Mouse (Mus musculus): ENCODE measurements around the gene Hs1bp3.

The Hs1bp3 gene

GRCm38 (mm10) chr12:8334261-8334660 is 21.0 kb downstream of the Hs1bp3 start:
- DNase-seq (ENCODE audit: low read depth, low spot score): no peak

GRCm38 (mm10) chr12:8335503-8335902 is 22.3 kb downstream of the Hs1bp3 start:
- no peak for DNase-seq (ENCODE audit: low read depth, low spot score)

DNA sequence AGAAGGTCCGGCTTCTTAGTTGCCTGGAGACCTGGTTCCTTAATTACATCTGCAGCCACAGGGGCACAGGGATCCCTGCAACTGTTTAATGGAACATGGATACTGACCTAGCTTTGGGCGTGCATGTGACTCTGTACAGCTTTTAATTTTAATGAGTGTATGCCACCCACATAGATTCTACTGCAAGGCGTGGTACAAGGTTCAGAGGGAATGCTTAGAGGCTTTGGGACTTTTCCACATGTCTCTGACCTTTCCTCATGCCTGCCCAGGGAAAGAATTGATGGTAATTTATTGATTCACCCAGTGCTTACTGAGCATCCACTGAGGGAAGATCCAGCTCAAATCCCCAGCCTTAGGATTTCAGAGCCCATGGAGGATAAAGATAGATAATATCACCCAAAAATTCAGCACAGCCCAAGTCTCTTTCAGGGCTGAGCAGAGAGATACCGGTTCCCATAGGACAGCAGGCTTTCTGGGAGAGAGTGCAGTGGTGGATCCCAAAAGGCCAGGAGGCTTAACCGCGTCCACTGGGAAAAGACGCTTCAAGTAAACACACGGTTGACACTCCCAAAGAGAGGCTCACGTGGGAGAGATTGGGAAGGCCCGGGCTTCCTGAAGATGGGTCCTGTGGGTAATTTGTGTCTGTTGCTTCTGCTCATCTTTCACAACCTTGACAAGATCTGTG is 23.5 kb downstream of the Hs1bp3 start:
- DNase-seq (ENCODE audit: low read depth, low spot score): no peak

DNA sequence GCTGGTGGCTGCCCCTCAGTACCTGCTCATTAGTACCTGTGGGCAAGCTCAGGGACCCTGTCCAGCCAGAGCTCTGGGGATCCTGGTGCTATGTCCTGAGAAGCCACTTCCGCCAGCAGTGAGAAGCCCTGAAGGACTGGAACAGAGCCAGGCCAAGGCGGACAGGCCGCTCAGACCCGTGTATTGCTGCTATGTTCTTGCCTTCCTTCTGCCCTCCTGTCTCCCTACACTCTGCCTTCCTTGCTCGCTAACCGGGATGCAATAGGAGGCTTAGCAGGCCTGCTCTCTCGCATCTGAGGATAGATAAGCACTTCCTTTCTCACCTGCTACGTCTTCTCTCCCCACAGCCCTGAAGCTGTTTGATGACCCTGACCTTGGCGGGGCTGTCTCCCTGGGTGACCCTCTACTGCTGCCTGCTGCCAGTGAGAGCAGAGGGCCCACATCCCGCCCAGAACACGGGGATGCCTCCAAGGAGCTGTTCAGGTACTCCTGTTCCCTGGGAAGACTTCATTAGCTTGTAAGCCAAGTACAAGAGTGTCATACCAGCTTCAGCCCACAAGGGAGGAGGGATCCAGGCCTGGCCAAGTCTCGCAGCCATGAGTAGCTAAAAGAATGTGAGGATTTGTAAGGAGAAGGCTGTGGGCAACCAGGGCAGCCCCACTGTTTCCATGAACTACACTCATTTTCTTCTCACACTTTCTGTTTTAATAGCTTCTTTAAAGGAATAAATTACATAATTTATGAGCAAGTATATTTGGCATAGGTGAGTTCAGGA is 24.2 kb downstream of the Hs1bp3 start:
- DNase-seq (ENCODE audit: low read depth, low spot score): no peak

- no peak for DNase-seq (ENCODE audit: low read depth, low spot score)
Measured at GRCm38 (mm10) chr12:8338491-8338890, 25.3 kb downstream of the Hs1bp3 start.

DNA sequence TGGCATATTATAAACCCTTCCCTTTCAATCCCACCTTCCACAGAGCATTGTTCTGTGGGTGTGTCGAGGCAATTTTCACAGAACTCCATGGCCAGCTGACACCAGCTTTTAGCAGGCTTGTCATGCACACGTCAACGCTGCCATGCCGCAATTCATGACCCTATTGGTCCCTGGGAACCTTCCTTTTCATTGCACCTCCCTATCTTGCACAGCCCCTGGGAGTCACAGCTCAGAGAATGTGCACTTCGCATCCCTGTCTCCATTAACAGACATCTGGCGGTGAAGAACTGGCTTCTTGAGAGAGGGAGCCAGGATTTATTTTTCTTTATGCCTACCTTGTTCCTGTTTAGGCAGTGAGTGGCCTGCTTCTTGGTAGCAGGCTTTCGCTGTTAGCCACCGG is 25.7 kb downstream of the Hs1bp3 start:
- no peak for DNase-seq (ENCODE audit: low read depth, low spot score)

GRCm38 (mm10) chr12:8339591-8340319 is 26.5 kb downstream of the Hs1bp3 start:
- DNase-seq (ENCODE audit: low read depth, low spot score): no peak

GRCm38 (mm10) chr12:8341008-8341407 is 27.8 kb downstream of the Hs1bp3 start:
- DNase-seq (ENCODE audit: low read depth, low spot score): no peak

- no peak for DNase-seq (ENCODE audit: low read depth, low spot score)
Measured at GRCm38 (mm10) chr12:8343381-8343780, 30.1 kb downstream of the Hs1bp3 start.

- no peak for DNase-seq (ENCODE audit: low read depth, low spot score)
Measured at GRCm38 (mm10) chr12:8344897-8345296, 31.7 kb downstream of the Hs1bp3 start.

DNA sequence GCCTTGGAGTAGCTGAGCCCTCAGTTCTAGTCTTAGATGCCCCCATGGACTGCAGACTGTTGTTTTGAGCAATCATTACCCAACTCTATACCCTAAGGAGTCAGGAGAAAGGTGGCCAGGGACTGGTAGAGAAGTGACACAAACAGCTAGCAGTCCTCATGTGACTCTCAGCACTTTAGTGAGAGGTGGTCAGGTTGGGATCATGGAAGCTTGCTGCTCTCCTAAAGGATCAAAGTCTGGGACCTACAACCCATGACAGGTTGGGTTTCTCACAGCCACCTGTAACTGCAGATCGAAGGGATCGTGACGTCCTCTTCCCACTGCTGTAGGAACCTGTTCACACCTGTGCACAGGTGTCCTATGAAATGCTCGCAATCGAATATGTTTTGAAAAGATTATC is 32.3 kb downstream of the Hs1bp3 start:
- no peak for DNase-seq (ENCODE audit: low read depth, low spot score)

- DNase-seq (ENCODE audit: low read depth, low spot score): no peak
Measured at GRCm38 (mm10) chr12:8347746-8348462, 34.7 kb downstream of the Hs1bp3 start.

GRCm38 (mm10) chr12:8348733-8349513 is 35.7 kb downstream of the Hs1bp3 start:
- DNase-seq (ENCODE audit: low read depth, low spot score): no peak

DNA sequence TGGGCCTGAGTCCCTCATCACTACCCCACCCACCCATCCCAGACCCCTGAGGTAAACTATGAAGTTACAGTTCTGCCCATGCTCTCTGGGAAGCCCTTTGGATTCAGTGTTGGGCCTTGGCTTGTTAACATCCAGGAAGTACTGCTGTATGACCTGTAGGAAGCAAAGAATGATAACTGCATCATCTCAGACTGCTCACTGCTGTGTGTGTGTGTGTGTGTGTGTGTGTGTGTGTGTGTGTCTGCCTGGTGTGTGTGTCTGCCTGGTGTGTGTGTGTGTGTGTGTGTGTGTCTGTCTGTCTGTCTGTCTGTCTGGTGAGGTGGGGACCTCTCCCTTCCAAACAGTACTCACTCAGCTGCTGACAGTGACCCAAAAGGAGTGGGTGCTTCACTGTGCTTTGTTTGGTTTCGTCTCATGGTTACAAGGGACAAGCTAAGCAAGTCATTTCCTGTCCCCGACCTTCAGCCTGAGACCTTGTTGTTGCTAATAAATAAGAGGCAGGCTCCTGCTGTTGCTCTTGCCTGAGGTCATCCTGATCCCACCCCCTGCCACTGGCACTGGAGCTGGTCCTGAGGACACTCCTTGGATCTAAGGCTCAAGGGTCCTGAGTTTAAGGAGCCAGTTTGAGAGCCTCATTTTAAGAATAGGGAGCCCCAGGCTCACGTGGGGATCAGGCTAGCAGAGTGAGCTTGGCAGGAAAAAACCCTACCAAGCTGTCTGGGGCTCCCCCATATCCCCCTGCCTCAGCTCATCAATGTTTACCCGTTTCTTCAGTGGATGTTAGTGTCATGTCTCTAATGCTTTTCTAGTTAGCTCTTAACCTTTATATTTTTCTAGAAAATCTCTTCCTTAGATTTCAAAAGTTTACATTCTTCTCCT is 38.0 kb downstream of the Hs1bp3 start:
- DNase-seq (ENCODE audit: low read depth, low spot score): no peak

DNA sequence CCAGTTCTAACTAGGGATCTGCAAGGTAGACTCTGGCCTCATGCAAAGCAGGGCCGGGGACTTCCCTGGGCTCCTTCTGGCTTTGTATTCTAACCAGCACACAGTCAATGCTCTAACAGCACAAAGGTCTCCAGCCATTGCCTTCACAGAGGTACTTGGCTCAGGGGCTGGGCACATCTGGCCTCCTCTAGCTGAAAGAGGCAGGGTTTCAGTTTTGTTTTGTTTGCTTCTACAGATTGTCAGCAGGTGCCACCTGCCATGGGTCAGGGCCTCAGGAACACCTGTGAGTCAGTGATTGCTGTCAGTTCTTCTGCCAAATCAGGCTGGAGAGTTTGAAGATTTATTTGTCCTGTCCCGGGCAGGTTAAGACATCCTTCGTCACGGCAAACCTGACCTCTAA is 39.8 kb downstream of the Hs1bp3 start:
- DNase-seq (ENCODE audit: low read depth, low spot score): no peak

DNA sequence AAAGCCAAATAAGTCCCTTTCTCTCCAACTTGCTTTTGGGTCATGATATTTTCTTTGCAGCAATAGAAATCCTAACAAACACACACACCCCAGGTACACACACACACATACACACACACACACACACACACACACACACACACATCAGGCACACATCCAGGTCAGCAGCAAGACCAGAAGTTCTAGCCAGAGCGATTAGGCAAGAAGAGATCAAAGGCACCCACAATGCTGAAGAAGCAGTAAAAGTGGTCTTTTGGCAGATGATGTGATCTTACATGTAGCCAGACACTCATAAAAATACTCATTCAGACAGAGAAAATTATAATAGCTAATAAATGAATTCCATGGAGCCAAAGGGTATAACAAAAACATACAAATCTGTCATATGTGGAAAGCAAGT is 41.0 kb downstream of the Hs1bp3 start:
- no peak for DNase-seq (ENCODE audit: low read depth, low spot score)

GRCm38 (mm10) chr12:8355011-8355410 is 41.8 kb downstream of the Hs1bp3 start:
- DNase-seq (ENCODE audit: low read depth, low spot score): no peak

DNA sequence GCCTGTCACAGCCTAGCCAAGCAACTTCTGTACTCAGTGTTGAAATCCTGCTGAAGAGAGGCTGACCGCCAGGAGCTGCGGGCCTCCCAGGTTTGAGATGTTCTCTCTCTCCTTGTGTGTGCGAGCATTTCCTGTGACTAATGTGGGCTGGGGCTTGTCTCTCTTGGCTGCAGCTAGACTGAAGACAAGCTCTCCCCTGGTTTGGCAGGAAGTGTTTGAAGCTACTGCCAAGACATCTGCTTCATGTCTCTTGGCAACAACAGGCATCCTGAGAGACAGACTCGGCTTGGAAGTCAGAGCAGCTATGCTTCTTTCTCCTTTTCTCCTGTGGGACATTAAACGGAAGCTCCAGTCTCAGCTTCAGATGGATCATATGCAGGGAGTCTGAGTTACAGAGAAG is 44.2 kb downstream of the Hs1bp3 start:
- DNase-seq (ENCODE audit: low read depth, low spot score): no peak

DNA sequence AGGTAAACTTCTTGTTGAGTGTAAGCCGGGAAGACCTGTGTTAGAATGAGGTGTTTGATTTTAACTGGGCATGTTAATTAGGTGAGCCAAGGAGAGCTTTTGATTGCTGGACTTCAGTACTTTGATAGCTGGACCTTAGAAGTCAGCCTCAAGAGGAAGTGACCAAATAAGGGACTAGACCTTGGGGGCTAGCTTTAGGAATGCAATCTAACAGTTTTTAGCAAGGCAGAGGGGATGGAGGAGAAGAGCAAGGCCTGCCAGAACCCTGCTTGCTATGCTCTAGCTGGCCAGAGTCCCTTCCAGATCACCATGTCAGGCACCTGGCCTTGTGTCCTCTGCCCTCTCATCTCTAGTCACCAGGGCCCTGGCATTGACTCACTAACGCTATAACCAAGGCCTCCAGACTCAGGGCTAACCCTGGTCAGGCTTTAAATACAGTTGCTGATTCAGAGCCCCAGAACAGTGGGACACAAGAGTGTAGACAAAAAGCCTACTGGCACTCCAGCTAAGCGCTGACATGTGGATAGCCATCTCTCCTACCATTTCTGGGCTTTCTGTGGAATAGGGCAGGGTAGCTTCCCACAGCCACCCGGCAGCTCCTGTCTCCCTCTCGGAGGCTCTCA is 45.2 kb downstream of the Hs1bp3 start:
- no peak for DNase-seq (ENCODE audit: low read depth, low spot score)

All from WW6 (cell line).